Mouse (Mus musculus) hindbrain, embryonic 15.5 days (tissue): Measurements from ENCODE around the gene Vgll2. TPM values are rescaled to one million over a fixed set of nuclear protein-coding genes. Genes with fewer than 3 reads are reported as not detected.

Experiments used
- ATAC-seq: fragments of 200-750 bp; cut with Nextera tagmentation; 2 replicates; pipeline ENCODE4 v1.8.0; 2017; ENCODE audit warnings: low read depth, moderate number of reproducible peaks, moderate TSS enrichment; ENCODE audit not compliant: low FRiP score
- H3K27ac ChIP-seq: fragments of 300-500 bp; sonication (generic); replicated peaks from 2 replicates; pipeline ENCODE4 v1.5.1; 2015; ENCODE audit warnings: mild to moderate bottlenecking, inconsistent platforms
- H3K27me3 ChIP-seq: fragments of 300-500 bp; sonication (generic); 2 replicates; pipeline ENCODE4 v1.6.1; 2015; ENCODE audit warnings: control low read depth, inconsistent platforms
- H3K36me3 ChIP-seq: fragments of 300-500 bp; sonication (generic); 2 replicates; pipeline ENCODE4 v1.6.1; 2015; ENCODE audit warnings: control low read depth, inconsistent platforms
- H3K4me1 ChIP-seq: fragments of 300-500 bp; sonication (generic); replicated peaks from 2 replicates; pipeline ENCODE4 v1.6.1; 2015; ENCODE audit warnings: control low read depth, inconsistent platforms
- H3K4me2 ChIP-seq: fragments of 300-500 bp; sonication (generic); 2 replicates; pipeline ENCODE4 v1.6.1; 2015; ENCODE audit warnings: moderate library complexity, mild to moderate bottlenecking, inconsistent platforms
- H3K4me3 ChIP-seq: fragments of 300-500 bp; sonication (generic); 2 replicates; pipeline ENCODE4 v1.5.1; 2015; ENCODE audit warnings: mild to moderate bottlenecking, inconsistent platforms
- H3K9ac ChIP-seq: fragments of 300-500 bp; sonication (generic); 2 replicates; pipeline ENCODE4 v1.6.1; 2015; ENCODE audit warnings: inconsistent platforms
- H3K9me3 ChIP-seq: fragments of 300-500 bp; sonication (generic); 2 replicates; pipeline ENCODE4 v1.6.1; 2016; ENCODE audit warnings: control low read depth, inconsistent platforms
- WGBS: fragments of 180-500 bp; shearing (Covaris S2); methylation state at CpG from one replicate; pipeline ENCODE4 v1.1.7; 2015; 5-methylcytosine and 5-hydroxymethylcytosine counted together
- microRNA-seq: library from miRNA; unstranded; fragments of <30 nt; microRNA quantifications from one replicate; pipeline ENCODE4, GENCODE M21; 2016
- polyA plus RNA-seq: library from polyadenylated mRNA; unstranded; fragments of >200 nt; fragmentation: Nextera tagmentation; extraction: Ambion mirVana; gene quantifications from 2 replicates; pipeline ENCODE4 v1.2.1, GENCODE M21; 2015

Gene Vgll2
- polyA plus RNA-seq, 1 experiment from 2014 or later: 0.19 TPM

DNA sequence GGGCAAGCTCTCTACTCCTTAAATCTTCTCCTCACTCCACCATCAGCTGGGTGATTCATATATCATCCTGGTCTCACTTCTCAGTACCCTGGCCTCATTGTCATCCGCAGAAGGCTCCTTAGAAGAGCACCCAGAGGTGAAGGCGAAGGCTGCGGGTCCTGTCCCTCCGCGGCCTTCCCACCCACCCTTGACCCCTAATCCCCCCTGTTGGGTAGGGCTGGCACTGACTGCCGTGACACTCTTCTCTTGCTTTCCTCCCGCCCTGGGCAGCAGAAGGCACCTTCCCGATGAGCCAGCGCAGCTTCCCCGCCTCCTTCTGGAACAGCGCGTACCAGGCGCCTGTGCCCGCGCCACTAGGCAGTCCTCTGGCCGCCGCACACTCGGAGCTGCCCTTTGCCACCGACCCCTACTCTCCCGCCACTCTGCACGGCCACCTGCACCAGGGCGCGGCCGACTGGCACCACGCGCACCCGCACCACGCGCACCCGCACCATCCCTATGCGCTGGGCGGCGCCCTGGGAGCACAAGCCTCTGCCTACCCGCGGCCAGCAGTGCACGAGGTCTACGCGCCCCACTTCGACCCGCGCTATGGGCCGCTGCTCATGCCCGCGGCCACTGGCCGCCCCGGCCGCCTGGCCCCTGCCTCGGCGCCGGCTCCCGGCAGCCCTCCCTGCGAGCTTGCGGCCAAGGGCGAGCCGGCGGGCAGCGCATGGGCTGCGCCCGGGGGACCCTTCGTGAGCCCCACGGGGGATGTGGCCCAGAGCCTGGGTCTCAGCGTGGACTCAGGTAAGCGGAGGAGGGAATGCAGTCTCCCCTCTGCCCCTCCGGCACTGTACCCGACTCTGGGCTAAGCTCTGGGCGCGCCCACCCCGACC lies 5.1 kb downstream of the Vgll2 start:
- Histone ChIP-seq H3K4me1 (peaks cover 19% of the 10 kb centered on the region), H3K4me3 (peak overlapping the region; percentile 43), H3K36me3 (no peaks in the 10 kb centered on the region), H3K4me2 (peak overlapping the region; percentile 95), H3K27me3 (peaks cover 85% of the 10 kb centered on the region), H3K9me3 (no peaks in the 10 kb centered on the region), H3K9ac (no peak overlapping the region), H3K27ac (no peak overlapping the region)
- WGBS: under 1% methylated on average over 65 of the region's 68 CpGs
- peak; percentile 77 for ATAC-seq

DNA sequence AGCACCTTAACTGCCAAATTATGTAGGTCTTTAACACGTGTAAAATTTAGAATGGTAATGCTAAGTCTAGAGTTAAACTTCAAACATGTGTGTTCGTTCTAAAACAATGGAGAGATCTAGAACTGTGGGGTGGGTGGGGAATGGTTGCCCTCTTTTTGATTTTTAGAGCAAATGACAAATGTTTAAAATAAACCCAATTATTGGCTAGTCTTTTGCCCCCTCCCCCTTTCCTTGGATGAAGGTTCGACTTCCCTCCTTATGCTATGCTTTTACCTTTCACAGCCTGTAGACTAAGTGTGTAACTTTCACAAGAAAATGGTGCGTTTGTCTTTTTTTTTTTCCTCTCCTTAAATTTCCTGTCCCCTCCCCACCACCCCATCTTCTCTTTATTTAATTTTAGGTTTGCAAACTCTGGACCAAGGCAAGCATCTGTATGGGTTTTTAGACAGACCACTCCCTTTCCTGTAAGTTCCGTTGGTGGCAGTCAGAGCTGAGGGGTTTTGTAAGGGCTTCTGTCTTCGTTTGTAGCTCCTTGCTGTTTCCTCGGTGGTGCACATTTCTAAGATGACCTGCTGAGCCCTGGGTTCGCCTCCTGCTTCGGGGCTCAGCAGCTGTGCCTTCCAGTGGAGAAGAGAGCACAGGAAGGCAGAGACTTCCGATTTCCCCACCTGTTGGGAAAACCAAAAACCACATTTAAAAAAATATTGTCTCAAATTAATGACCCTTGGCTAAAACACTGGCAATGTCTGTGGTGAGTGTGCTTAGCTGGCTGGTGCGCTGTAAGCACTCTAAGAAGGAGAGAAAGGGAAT lies 6.5 kb downstream of the Vgll2 start:
- Histone ChIP-seq H3K36me3 (no peaks in the 10 kb centered on the region), H3K4me1 (peaks cover 11% of the 10 kb centered on the region), H3K9ac (no peak overlapping the region), H3K4me2 (no peak overlapping the region), H3K27ac (no peak overlapping the region), H3K9me3 (no peaks in the 10 kb centered on the region), H3K4me3 (no peak overlapping the region), H3K27me3 (peaks cover 78% of the 10 kb centered on the region)
- no peak for ATAC-seq
- WGBS: 3% methylated on average over 11 of the region's 11 CpGs

DNA sequence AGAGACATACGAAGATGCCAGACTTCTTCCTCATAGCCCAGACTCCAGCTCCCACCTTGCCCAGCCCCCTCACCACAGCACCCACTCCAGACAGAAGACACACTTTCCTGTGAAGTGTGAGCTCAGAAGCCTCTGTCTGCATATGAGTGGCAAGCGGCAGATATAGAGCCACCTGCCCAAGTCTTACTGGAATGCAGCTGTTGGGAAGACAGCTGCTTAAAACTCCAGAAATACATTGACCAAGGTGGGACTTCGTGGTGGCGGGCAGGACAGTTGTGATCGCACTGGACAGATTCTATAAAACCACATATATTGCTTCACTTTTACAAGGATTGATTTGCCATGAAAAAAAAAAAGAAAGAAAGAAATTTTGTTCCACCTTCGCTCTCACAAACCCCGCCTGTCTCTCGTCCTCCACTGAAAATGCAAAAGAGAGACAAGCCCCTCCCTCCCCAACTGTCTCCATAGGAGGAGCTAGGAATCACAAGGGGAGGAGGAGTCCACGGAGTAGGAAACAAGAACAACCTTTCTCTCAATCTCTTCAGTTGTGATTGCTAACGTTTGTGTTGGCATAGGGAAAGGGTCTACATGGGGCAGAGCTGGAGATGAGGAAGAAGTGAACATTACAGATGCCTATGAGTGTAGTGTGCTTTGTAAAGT lies 7.2 kb downstream of the Vgll2 start:
- Histone ChIP-seq H3K4me2 (no peak overlapping the region), H3K4me1 (peaks cover 11% of the 10 kb centered on the region), H3K9me3 (no peaks in the 10 kb centered on the region), H3K27me3 (peaks cover 70% of the 10 kb centered on the region), H3K27ac (no peak overlapping the region), H3K4me3 (no peak overlapping the region), H3K36me3 (no peaks in the 10 kb centered on the region), H3K9ac (no peak overlapping the region)
- ATAC-seq: no peak
- 3% methylated on average over 10 of the region's 10 CpGs for WGBS

DNA sequence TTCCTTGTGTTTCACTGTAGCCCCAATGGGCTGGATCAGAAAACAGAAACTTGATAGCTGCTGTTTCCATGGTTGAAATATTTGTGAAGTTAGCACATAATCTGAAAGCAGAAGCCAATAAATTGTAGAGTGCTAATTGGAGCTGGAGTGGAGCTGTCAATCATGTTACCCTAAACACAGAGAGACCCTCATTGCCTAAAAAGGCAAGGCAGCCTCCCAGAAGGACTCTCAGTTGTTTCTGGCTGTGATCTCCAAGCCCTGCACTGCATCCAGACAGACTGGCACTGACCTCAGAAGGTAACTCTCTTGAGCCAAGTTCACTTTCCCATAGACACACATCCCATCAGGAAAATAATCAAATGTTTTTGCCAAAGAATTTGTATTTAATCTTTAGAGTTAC lies 11.4 kb downstream of the Vgll2 start:
- H3K27me3 ChIP-seq: peaks cover 34% of the 10 kb centered on the region
- H3K4me1 ChIP-seq: no peaks in the 10 kb centered on the region
- ATAC-seq: no peak
- no peak overlapping the region for H3K4me2 ChIP-seq
- no peaks in the 10 kb centered on the region for H3K9me3 ChIP-seq
- H3K36me3 ChIP-seq: no peaks in the 10 kb centered on the region
- H3K4me3 ChIP-seq: no peak overlapping the region
- no peak overlapping the region for H3K27ac ChIP-seq
- no peak overlapping the region for H3K9ac ChIP-seq

DNA sequence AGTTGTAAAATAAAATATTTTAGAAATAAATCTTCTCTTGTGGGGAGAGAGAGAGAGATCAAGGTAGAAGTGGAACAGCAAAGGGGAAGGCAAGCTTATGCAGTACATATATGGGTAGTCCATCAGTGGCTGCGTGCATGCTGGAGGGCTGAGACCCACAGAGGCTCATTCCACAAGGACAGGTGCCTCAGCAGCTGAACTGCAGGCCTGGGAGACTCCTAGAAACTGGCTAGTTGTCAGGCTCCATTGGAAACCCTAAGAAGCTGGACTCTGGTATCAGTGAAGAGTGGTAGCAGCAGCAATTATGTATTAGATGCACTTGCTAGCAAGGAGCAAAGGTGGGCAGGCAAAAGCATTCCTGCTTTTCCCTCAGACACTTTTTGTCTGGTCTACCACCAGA lies 17.1 kb downstream of the Vgll2 start:
- Histone ChIP-seq H3K27ac (no peak overlapping the region), H3K9ac (no peak overlapping the region), H3K4me3 (no peak overlapping the region), H3K4me1 (no peaks in the 10 kb centered on the region), H3K27me3 (no peaks in the 10 kb centered on the region), H3K36me3 (no peaks in the 10 kb centered on the region), H3K9me3 (no peaks in the 10 kb centered on the region), H3K4me2 (no peak overlapping the region)
- 78% methylated on average over 1 of the region's 1 CpGs for WGBS
- no peak for ATAC-seq

DNA sequence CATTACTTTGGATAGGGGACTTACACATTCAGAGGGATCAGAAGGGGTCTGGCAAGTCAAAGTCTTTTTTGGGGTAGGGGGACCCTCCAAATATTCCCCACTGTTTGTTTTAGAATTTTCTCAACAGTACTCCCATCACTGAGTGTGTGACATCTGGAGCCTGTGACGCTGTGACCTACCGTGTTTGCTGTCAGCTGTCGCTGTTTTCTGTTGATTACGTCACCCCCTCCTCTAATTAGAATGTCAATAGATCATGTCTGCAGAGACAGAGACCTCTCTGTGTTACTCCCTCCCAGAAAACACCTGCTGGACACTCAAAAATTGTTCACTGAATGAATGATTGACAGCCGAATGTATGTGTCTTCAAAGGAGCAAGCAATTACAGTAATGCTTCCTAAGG lies 20.8 kb downstream of the Vgll2 start:
- Histone ChIP-seq H3K4me2 (no peak overlapping the region), H3K36me3 (no peaks in the 10 kb centered on the region), H3K27me3 (no peaks in the 10 kb centered on the region), H3K9me3 (no peaks in the 10 kb centered on the region), H3K9ac (no peak overlapping the region), H3K4me3 (no peak overlapping the region), H3K27ac (no peak overlapping the region), H3K4me1 (no peaks in the 10 kb centered on the region)
- no peak for ATAC-seq
- 66% methylated on average over 5 of the region's 5 CpGs for WGBS

DNA sequence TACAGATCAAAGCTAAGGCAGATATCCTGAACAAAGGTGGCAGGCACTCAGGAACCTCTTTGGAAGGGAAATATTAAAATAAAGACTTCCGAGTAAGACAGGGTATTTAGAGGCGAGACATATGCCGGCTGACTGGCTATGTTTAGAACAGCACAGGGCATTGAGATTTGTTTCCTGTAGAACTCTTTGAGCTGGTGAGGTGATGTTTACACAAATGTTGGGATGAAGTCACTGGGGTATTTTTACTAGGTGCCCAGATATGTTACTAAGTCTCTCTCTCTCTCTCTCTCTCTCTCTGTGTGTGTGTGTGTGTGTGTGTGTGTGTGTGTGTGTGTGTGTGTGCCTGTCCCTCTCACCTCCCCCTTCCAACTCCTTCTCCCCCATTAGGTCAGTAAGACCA lies 26.0 kb downstream of the Vgll2 start:
- Histone ChIP-seq H3K4me2 (no peak overlapping the region), H3K9ac (no peak overlapping the region), H3K4me1 (no peaks in the 10 kb centered on the region), H3K27me3 (no peaks in the 10 kb centered on the region), H3K27ac (no peak overlapping the region), H3K4me3 (no peak overlapping the region), H3K9me3 (no peaks in the 10 kb centered on the region), H3K36me3 (no peaks in the 10 kb centered on the region)
- no peak for ATAC-seq
- WGBS: 85% methylated on average over 3 of the region's 3 CpGs

DNA sequence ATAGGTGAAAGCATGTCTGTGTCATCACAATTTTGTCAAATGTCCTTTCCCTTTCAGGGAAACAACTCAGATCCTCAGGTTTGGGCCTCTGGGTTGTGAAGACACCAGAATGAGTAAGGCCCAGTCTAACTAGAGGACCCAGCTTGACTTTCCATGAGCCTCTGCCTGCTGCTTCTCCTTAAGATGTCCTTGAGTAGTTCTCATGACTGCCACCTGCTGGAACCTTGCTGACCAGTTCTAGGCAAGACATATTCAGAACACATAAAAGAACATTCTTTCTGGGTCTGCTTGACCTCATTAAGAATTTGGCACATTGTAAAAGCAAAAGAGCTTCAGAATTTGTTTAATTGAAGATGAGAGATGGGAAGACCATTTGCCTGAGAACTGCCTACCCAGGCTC lies 50.2 kb downstream of the Vgll2 start:
- H3K9ac ChIP-seq: no peak overlapping the region

More for the DNA sequence above, 50.2 kb downstream of the Vgll2 start:
- no peaks in the 10 kb centered on the region for H3K36me3 ChIP-seq
- no peak overlapping the region for H3K4me2 ChIP-seq
- no peaks in the 10 kb centered on the region for H3K27me3 ChIP-seq
- H3K9me3 ChIP-seq: no peaks in the 10 kb centered on the region
- no peak overlapping the region for H3K4me3 ChIP-seq
- no peak overlapping the region for H3K27ac ChIP-seq
- H3K4me1 ChIP-seq: no peaks in the 10 kb centered on the region
- ATAC-seq: no peak

Small RNAs within 50 kb of the gene (microRNA-seq; reads per million reads assigned to microRNA genes)
- not detected for gene Gm24084

Other genes with a start within 250 kb of the Vgll2 start
- not detected in 2 replicates for gene Ros1, start 172.7 kb downstream of the Vgll2 start, polyA plus RNA-seq
- gene Dcbld1, start 211.1 kb downstream of the Vgll2 start, polyA plus RNA-seq: 20.0 and 22.2 TPM in 2 replicates